Mouse (Mus musculus): ENCODE measurements around the gene Gimap7. TPM values are rescaled to one million over a fixed set of nuclear protein-coding genes. Genes with fewer than 3 reads are reported as not detected.

Gimap7 gene
- polyA plus RNA-seq, 1 experiment from 2014 or later: not detected

GRCm38 (mm10) chr6:48732864-48733304 lies 14.5 kb downstream of the Gimap7 start:
- no peak for ATAC-seq (ENCODE audit: borderline replicate concordance, extremely low read depth, low FRiP score, low TSS enrichment)
- no peak overlapping the region for H3K9ac ChIP-seq
- no peak overlapping the region for H3K4me3 ChIP-seq
- H3K4me2 ChIP-seq: no peak overlapping the region
- WGBS: 39% methylated on average over 8 of the region's 8 CpGs
- H3K27me3 ChIP-seq: no peaks in the 10 kb centered on the region
- no peaks in the 10 kb centered on the region for H3K4me1 ChIP-seq
- no peaks in the 10 kb centered on the region for H3K9me3 ChIP-seq
- H3K36me3 ChIP-seq: no peaks in the 10 kb centered on the region
- H3K27ac ChIP-seq: no peak overlapping the region

GRCm38 (mm10) chr6:48733660-48734059 lies 15.2 kb downstream of the Gimap7 start:
- Histone ChIP-seq H3K36me3 (no peaks in the 10 kb centered on the region), H3K9me3 (no peaks in the 10 kb centered on the region), H3K4me1 (no peaks in the 10 kb centered on the region), H3K27ac (no peak overlapping the region), H3K4me3 (no peak overlapping the region), H3K27me3 (no peaks in the 10 kb centered on the region), H3K9ac (no peak overlapping the region), H3K4me2 (no peak overlapping the region)
- 78% methylated on average over 1 of the region's 1 CpGs for WGBS
- ATAC-seq (ENCODE audit: borderline replicate concordance, extremely low read depth, low FRiP score, low TSS enrichment): no peak

- H3K9ac ChIP-seq: no peak overlapping the region
- no peaks in the 10 kb centered on the region for H3K36me3 ChIP-seq
- H3K4me3 ChIP-seq: no peak overlapping the region
- ATAC-seq (ENCODE audit: borderline replicate concordance, extremely low read depth, low FRiP score, low TSS enrichment): no peak
- peaks cover 12% of the 10 kb centered on the region for H3K4me1 ChIP-seq
- WGBS: 59% methylated on average over 2 of the region's 2 CpGs
- H3K27me3 ChIP-seq: peaks cover 7% of the 10 kb centered on the region
- H3K9me3 ChIP-seq: no peaks in the 10 kb centered on the region
- H3K4me2 ChIP-seq: no peak overlapping the region
- no peak overlapping the region for H3K27ac ChIP-seq
These were observed 18.6 kb downstream of the Gimap7 start for GRCm38 (mm10) chr6:48737053-48737452.

DNA sequence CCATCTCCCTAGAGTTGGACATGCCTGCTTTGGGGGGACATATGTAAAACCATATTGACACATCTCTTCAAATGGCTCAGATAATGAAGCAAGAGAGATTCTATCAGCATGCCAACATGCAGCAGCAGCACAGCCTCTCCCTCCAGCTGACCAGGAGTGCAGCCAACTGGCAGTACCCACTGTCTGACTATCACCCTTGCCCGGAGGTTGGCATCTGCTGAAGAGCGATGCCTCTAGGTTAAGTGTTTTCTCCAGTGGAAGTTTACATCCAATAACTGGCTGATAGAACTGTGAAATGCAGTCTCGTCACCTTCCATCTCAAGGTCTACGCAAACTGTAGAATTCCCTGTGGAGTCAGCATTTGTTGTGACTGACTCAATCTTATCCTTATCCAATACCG lies 19.3 kb downstream of the Gimap7 start:
- no peak for ATAC-seq (ENCODE audit: borderline replicate concordance, extremely low read depth, low FRiP score, low TSS enrichment)
- no peak overlapping the region for H3K27ac ChIP-seq
- peaks cover 13% of the 10 kb centered on the region for H3K27me3 ChIP-seq
- WGBS: 81% methylated on average over 5 of the region's 5 CpGs
- no peaks in the 10 kb centered on the region for H3K9me3 ChIP-seq
- H3K9ac ChIP-seq: no peak overlapping the region
- H3K4me3 ChIP-seq: no peak overlapping the region
- no peaks in the 10 kb centered on the region for H3K36me3 ChIP-seq
- peaks cover 18% of the 10 kb centered on the region for H3K4me1 ChIP-seq
- no peak overlapping the region for H3K4me2 ChIP-seq

DNA sequence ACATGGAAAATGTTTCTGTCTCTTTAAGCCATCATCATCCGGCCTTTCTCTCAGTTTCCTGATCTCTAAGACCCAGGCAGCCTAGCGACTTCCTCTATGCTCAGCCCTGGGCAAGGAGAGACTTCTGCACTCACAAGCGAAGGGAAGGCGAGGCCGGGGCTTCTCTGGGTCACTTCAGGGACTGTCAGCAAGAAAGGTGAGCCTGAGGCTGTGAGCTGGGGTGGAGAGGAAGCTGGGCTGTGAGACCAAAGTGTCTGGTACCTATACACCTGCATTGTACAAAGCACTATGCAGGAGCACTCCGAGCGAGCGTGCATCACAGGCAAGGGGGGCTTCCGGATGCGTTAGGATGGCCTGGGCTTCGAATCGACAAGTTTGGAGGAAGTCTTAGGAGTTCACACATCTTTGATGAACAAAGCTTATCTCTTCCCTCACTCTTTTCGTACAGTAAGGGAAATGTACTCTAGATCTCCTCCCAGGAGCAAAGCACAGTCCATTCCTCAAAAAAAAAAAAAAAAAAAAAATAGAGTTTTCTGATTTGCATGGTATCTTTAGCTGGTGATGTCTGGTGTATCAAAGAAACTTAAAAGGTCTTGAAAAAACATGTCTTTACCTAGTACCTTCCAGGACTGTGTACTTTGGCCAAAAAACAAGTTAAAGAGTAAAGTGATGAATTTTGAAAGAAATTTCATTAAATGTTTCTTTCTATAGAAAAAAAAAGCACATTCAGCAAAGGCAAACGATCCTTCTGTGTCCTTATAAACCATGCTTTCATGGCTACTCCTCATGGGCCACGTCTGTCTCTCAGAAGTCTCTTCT lies 20.7 kb downstream of the Gimap7 start, which contains the start of gene Gimap1:
TSS of gene Gimap1 (plus strand) at position 94 of the 819 bp plus-strand sequence.
- H3K4me3 ChIP-seq: peak within 1 kb of the TSS; percentile 33
- no peak for ATAC-seq (ENCODE audit: borderline replicate concordance, extremely low read depth, low FRiP score, low TSS enrichment)
- H3K36me3 ChIP-seq: no peaks in the 10 kb centered on the region
- H3K27ac ChIP-seq: peak within 1 kb of the TSS; percentile 65; the same call in 1 of the 2 replicates
- peaks cover 24% of the 10 kb centered on the region for H3K4me1 ChIP-seq
- no peaks in the 10 kb centered on the region for H3K9me3 ChIP-seq
- peaks cover 25% of the 10 kb centered on the region for H3K27me3 ChIP-seq
- H3K9ac ChIP-seq: peak within 1 kb of the TSS; percentile 27; the same call in 1 of the 2 replicates
- H3K4me2 ChIP-seq: peak within 1 kb of the TSS; percentile 78
- 58% methylated on average over 15 of the region's 15 CpGs for WGBS

GRCm38 (mm10) chr6:48739780-48740055 lies 21.3 kb downstream of the Gimap7 start:
- no peak for ATAC-seq (ENCODE audit: borderline replicate concordance, extremely low read depth, low FRiP score, low TSS enrichment)
- WGBS: 74% methylated on average over 3 of the region's 3 CpGs
- H3K4me1 ChIP-seq: peaks cover 24% of the 10 kb centered on the region
- H3K27ac ChIP-seq: peak overlapping the region; percentile 59; the same call in 1 of the 2 replicates
- H3K9ac ChIP-seq: no peak overlapping the region; the same call in 1 of the 2 replicates
- peaks cover 25% of the 10 kb centered on the region for H3K27me3 ChIP-seq
- H3K9me3 ChIP-seq: no peaks in the 10 kb centered on the region
- no peaks in the 10 kb centered on the region for H3K36me3 ChIP-seq
- peak overlapping the region; percentile 33 for H3K4me3 ChIP-seq
- H3K4me2 ChIP-seq: peak overlapping the region; percentile 78

DNA sequence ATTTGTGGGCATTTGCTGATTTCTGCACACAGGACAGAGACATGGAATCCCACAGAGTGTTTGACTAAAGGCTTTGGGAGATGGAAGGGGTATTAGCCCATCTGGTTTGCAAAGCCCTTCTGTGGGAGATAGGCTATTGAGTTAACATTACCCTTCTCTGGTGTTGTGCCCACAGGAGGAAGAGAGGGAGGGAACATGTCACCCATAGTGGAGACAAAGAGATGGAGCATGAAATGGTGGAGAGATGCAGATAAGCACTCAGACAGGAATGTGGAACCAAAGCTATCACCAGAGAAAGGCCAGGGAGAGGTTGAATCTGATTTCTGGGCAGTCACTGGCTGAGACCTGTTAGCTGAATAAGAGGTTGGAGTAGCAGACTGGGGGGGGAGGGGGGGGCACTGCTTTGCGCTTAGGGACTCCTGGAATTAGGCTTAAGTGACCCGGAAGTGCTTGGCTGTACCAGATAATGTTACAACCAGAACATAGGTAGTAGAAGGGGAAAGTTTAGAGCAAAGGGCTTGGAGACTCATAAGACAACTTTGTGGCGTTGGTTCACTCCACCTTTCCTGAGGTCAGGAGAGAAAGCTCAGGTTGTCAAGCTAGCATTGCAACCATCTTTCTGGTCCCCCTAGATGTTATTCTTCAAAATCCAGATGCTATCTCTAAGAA lies 22.2 kb downstream of the Gimap7 start:
- Histone ChIP-seq H3K9me3 (no peaks in the 10 kb centered on the region), H3K4me3 (peak overlapping the region; percentile 33), H3K4me2 (peak overlapping the region; percentile 78), H3K9ac (0 out of 2 replicates have a peak overlapping the region, but pooled peaks have one; percentile 11), H3K27ac (peak overlapping the region; percentile 59), H3K4me1 (peaks cover 26% of the 10 kb centered on the region), H3K27me3 (peaks cover 25% of the 10 kb centered on the region), H3K36me3 (no peaks in the 10 kb centered on the region)
- WGBS: 48% methylated on average over 3 of the region's 3 CpGs
- no peak for ATAC-seq (ENCODE audit: borderline replicate concordance, extremely low read depth, low FRiP score, low TSS enrichment)

GRCm38 (mm10) chr6:48741273-48741672 lies 22.9 kb downstream of the Gimap7 start:
- peaks cover 25% of the 10 kb centered on the region for H3K27me3 ChIP-seq
- no peak for ATAC-seq (ENCODE audit: borderline replicate concordance, extremely low read depth, low FRiP score, low TSS enrichment)
- 26% methylated on average over 3 of the region's 3 CpGs for WGBS
- peak overlapping the region; percentile 78 for H3K4me2 ChIP-seq
- no peak overlapping the region for H3K4me3 ChIP-seq
- no peak overlapping the region for H3K9ac ChIP-seq
- H3K4me1 ChIP-seq: peaks cover 28% of the 10 kb centered on the region
- H3K9me3 ChIP-seq: no peaks in the 10 kb centered on the region
- H3K27ac ChIP-seq: peak overlapping the region; percentile 24; the same call in 1 of the 2 replicates
- H3K36me3 ChIP-seq: no peaks in the 10 kb centered on the region

DNA sequence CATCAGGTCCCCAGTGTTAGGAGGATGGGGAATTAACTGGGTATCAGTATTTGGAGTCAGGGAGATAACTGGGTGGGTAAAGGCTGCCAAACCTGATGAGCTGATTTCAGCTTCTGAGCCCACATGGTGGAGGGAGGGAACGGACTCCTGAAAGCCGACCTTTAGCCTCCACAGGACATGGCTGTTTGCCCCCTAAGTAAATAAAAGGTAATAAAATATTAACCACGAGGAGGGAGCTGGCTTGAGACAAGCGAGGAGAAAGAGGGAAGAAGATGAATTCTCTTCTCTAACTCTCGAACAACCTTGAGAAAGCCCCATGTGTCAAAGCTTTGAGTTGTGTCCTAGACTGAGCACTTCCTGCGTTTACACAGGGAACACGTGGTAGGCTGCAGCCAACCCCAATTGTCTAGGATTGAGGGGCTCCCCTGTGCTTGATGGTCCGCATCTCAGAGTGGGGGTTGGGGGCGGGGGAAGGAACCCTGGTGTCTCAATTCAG lies 23.3 kb downstream of the Gimap7 start:
- WGBS: 12% methylated on average over 9 of the region's 9 CpGs
- Histone ChIP-seq H3K27me3 (peaks cover 25% of the 10 kb centered on the region), H3K4me3 (0 out of 2 replicates have a peak overlapping the region, but pooled peaks have one; percentile 41)

DNA sequence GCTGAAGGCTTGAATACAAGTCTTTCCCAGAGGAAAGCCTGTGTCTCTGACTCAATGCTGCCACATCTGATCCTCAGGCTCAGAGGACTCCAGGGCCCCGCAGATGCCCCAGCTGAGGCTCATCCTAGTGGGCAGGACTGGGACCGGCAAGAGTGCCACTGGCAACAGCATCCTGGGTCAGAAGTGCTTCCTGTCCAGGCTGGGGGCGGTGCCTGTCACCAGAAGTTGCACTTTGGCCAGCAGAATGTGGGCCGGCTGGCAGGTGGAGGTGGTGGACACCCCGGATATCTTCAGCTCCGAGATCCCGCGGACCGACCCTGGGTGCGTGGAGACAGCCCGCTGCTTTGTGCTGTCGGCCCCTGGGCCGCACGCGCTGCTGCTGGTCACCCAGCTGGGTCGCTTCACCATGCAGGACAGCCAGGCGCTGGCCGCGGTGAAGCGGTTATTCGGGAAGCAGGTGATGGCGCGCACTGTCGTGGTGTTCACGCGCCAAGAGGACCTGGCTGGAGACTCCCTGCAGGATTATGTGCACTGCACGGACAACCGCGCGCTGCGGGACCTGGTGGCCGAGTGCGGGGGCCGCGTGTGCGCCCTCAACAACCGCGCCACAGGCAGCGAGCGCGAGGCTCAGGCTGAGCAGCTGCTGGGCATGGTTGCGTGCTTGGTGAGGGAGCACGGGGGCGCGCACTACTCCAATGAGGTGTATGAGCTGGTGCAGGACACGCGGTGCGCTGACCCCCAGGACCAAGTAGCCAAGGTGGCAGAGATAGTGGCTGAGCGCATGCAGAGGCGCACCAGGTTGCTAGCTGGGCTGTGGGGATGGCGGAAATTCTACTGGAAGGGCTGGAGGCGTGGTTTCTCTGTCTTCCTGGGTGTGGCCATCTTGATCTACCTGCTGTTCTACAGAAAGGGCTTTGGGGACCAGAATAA lies 24.3 kb downstream of the Gimap7 start:
- Histone ChIP-seq H3K9me3 (no peaks in the 10 kb centered on the region), H3K9ac (peak overlapping the region; percentile 28; the same call in 1 of the 2 replicates), H3K27ac (0 out of 2 replicates have a peak overlapping the region, but pooled peaks have one; percentile 29), H3K36me3 (no peaks in the 10 kb centered on the region), H3K4me1 (peaks cover 39% of the 10 kb centered on the region), H3K27me3 (peaks cover 25% of the 10 kb centered on the region), H3K4me2 (peak overlapping the region; percentile 78), H3K4me3 (peak overlapping the region; percentile 41)
- WGBS: 5% methylated on average over 52 of the region's 52 CpGs
- no peak for ATAC-seq (ENCODE audit: borderline replicate concordance, extremely low read depth, low FRiP score, low TSS enrichment)

More for the DNA sequence above, 23.3 kb downstream of the Gimap7 start:
- H3K27ac ChIP-seq: no peak overlapping the region
- peak overlapping the region; percentile 78 for H3K4me2 ChIP-seq
- no peak overlapping the region for H3K9ac ChIP-seq
- no peak for ATAC-seq (ENCODE audit: borderline replicate concordance, extremely low read depth, low FRiP score, low TSS enrichment)
- H3K4me1 ChIP-seq: peaks cover 31% of the 10 kb centered on the region
- no peaks in the 10 kb centered on the region for H3K36me3 ChIP-seq
- H3K9me3 ChIP-seq: no peaks in the 10 kb centered on the region

DNA sequence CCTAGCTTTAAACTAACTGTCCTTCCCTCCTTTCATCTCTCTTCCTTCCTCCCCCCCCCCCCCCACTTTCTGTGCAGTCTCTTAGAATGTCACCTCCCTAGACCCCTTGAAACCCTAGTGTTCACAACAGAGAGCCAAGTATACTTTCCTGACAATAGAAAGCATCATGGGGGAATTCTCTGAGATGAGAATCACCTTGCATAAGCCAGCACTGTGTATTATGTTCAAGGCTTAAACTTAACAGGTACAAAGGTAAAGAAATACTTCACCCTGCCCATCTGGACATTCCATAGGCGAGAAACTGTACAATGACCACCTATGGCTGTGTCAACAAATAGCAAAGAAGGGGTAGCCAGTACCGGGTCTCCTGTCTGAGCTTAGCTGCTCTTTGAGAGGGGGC lies 27.1 kb downstream of the Gimap7 start:
- H3K27me3 ChIP-seq: peaks cover 25% of the 10 kb centered on the region
- 33% methylated on average over 2 of the region's 2 CpGs for WGBS

More for the DNA sequence above, 27.1 kb downstream of the Gimap7 start:
- Histone ChIP-seq H3K36me3 (no peaks in the 10 kb centered on the region), H3K4me2 (peak overlapping the region; percentile 42), H3K9me3 (no peaks in the 10 kb centered on the region), H3K4me1 (peaks cover 39% of the 10 kb centered on the region), H3K4me3 (0 out of 2 replicates have a peak overlapping the region, but pooled peaks have one; percentile 25), H3K9ac (no peak overlapping the region), H3K27ac (peak overlapping the region; percentile 80)
- ATAC-seq (ENCODE audit: borderline replicate concordance, extremely low read depth, low FRiP score, low TSS enrichment): no peak
